Mouse (Mus musculus): ENCODE results near the gene Nkain1. TPM values are rescaled to one million over a fixed set of nuclear protein-coding genes. Genes with fewer than 3 reads are reported as not detected.

The Nkain1 gene
- polyA plus RNA-seq, 1 experiment from 2014 or later: 8.8 TPM

- Histone ChIP-seq H3K27ac (replicated peaks; ENCODE audit: low read depth, low read length) (no peak overlapping the region), H3K27me3 (ENCODE audit: control insufficient read depth, insufficient read depth, low read length) (no peaks in the 10 kb centered on the region), H3K4me2 (ENCODE audit: low read depth, severe bottlenecking) (0 out of 2 replicates have a peak overlapping the region, but pooled peaks have one; percentile 18), H3K9ac (ENCODE audit: low read length) (no peak overlapping the region), H3K4me3 (ENCODE audit: low read depth, low read length) (no peak overlapping the region), H3K36me3 (ENCODE audit: control insufficient read depth, insufficient read depth, low read length) (no peaks in the 10 kb centered on the region; the same call in 1 of the 2 replicates), H3K9me3 (ENCODE audit: control insufficient read depth, low read length) (no peaks in the 10 kb centered on the region; the same call in 1 of the 2 replicates), H3K4me1 (ENCODE audit: control insufficient read depth, insufficient read depth, low read length) (no peaks in the 10 kb centered on the region)
- DNase-seq (ENCODE audit: low spot score) (peak; percentile 81), ATAC-seq (ENCODE audit: insufficient number of reproducible peaks, low FRiP score, low TSS enrichment, low read depth) (peak; percentile 51)
- 19% methylated on average over 28 of the region's 28 CpGs for WGBS
Measured at GRCm38 (mm10) chr4:130531645-130532280, 42.2 kb downstream of the Nkain1 start.

DNA sequence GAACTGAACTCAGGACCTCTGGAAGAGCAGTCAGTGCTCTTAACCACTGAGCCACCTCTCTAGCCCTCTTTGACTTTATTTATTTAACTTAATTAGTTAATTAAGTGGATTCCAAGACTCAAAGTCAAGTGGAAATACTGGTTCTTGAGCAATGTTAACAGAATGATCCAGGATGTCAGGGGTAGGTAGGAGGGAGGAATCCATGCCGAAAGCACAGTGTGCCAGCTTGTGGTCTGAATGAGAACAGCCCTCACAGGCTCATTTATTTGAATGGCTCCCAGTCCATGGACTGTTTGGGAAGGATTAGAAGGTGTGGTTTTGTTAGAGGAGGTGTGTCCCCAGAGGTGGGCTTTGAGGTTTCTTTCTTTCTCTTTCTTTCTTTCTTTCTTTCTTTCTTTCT is 46.2 kb downstream of the Nkain1 start:
- Histone ChIP-seq H3K36me3 (ENCODE audit: control insufficient read depth, insufficient read depth, low read length) (no peaks in the 10 kb centered on the region; the same call in 1 of the 2 replicates), H3K4me1 (ENCODE audit: control insufficient read depth, insufficient read depth, low read length) (no peaks in the 10 kb centered on the region), H3K27me3 (ENCODE audit: control insufficient read depth, insufficient read depth, low read length) (no peaks in the 10 kb centered on the region), H3K4me2 (ENCODE audit: low read depth, severe bottlenecking) (no peak overlapping the region), H3K4me3 (ENCODE audit: low read depth, low read length) (no peak overlapping the region), H3K9me3 (ENCODE audit: control insufficient read depth, low read length) (no peaks in the 10 kb centered on the region; the same call in 1 of the 2 replicates), H3K27ac (replicated peaks; ENCODE audit: low read depth, low read length) (no peak overlapping the region), H3K9ac (ENCODE audit: low read length) (no peak overlapping the region)
- 87% methylated on average over 1 of the region's 1 CpGs for WGBS
- DNase-seq (ENCODE audit: low spot score): no peak
- ATAC-seq (ENCODE audit: insufficient number of reproducible peaks, low FRiP score, low TSS enrichment, low read depth): no peak

- DNase-seq (ENCODE audit: low spot score) (no peak), ATAC-seq (ENCODE audit: insufficient number of reproducible peaks, low FRiP score, low TSS enrichment, low read depth) (no peak)
- H3K9ac ChIP-seq (ENCODE audit: low read length): no peak overlapping the region
- H3K4me1 ChIP-seq (ENCODE audit: control insufficient read depth, insufficient read depth, low read length): no peaks in the 10 kb centered on the region
- H3K36me3 ChIP-seq (ENCODE audit: control insufficient read depth, insufficient read depth, low read length): no peaks in the 10 kb centered on the region
- H3K27me3 ChIP-seq (ENCODE audit: control insufficient read depth, insufficient read depth, low read length): no peaks in the 10 kb centered on the region
- H3K27ac ChIP-seq (replicated peaks; ENCODE audit: low read depth, low read length): no peak overlapping the region
- no peaks in the 10 kb centered on the region; the same call in 1 of the 2 replicates for H3K9me3 ChIP-seq (ENCODE audit: control insufficient read depth, low read length)
- 65% methylated on average over 1 of the region's 1 CpGs for WGBS
- no peak overlapping the region for H3K4me2 ChIP-seq (ENCODE audit: low read depth, severe bottlenecking)
- H3K4me3 ChIP-seq (ENCODE audit: low read depth, low read length): no peak overlapping the region
Measured at GRCm38 (mm10) chr4:130525041-130525440, 48.9 kb downstream of the Nkain1 start.

DNA sequence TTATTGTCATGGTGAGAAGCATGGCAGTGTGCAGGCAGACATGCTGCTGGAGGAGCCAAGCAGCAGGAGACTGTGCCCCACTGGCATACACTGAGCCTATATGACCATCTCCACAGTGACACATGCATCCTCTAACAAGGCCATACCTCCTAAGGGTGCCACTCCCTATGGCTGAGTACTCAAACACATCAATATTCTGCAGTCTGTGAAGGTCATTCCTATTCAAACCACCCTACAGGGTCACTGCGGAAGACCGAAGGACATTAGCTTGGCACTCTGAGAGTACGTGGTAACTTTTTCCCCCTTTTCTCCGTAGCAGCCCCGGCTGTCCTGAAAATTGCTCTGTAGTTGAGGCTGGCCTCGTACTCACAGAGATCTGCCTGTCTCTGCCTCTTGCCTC is 52.5 kb downstream of the Nkain1 start:
- 91% methylated on average over 6 of the region's 6 CpGs for WGBS
- ATAC-seq (ENCODE audit: insufficient number of reproducible peaks, low FRiP score, low TSS enrichment, low read depth): no peak
- H3K27ac ChIP-seq (replicated peaks; ENCODE audit: low read depth, low read length): no peak overlapping the region
- no peaks in the 10 kb centered on the region for H3K27me3 ChIP-seq (ENCODE audit: control insufficient read depth, insufficient read depth, low read length)
- H3K36me3 ChIP-seq (ENCODE audit: control insufficient read depth, insufficient read depth, low read length): no peaks in the 10 kb centered on the region
- H3K4me2 ChIP-seq (ENCODE audit: low read depth, severe bottlenecking): no peak overlapping the region
- no peak for DNase-seq (ENCODE audit: low spot score)
- no peaks in the 10 kb centered on the region for H3K9me3 ChIP-seq (ENCODE audit: control insufficient read depth, low read length)
- H3K9ac ChIP-seq (ENCODE audit: low read length): no peak overlapping the region
- no peak overlapping the region for H3K4me3 ChIP-seq (ENCODE audit: low read depth, low read length)
- H3K4me1 ChIP-seq (ENCODE audit: control insufficient read depth, insufficient read depth, low read length): no peaks in the 10 kb centered on the region

DNA sequence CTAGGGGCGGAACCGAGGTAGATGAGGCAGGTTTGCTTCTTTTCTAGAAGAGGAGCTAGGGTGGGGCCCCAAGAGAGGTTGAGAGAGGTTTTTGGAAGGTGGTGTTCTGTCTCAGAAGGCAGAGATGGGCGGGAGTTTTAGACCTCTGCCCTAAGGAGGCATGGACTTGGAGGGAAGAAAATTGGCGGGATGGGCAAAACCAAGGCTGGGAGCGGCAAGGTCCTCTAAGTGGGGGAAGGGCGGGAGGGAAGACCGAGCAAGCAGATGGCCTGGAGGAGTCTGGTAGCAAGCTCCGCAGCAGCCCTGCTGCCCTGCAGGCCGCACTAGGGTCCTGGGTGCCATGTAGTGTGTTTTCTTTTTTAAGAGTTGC is 53.5 kb downstream of the Nkain1 start:
- DNase-seq (ENCODE audit: low spot score) (no peak), ATAC-seq (ENCODE audit: insufficient number of reproducible peaks, low FRiP score, low TSS enrichment, low read depth) (peak; percentile 62; the same call in 1 of the 2 replicates)
- WGBS: 0% methylated on average over 9 of the region's 9 CpGs
- Histone ChIP-seq H3K9me3 (ENCODE audit: control insufficient read depth, low read length) (no peaks in the 10 kb centered on the region), H3K4me1 (ENCODE audit: control insufficient read depth, insufficient read depth, low read length) (no peaks in the 10 kb centered on the region), H3K4me2 (ENCODE audit: low read depth, severe bottlenecking) (peak overlapping the region; percentile 78), H3K4me3 (ENCODE audit: low read depth, low read length) (peak overlapping the region; percentile 52), H3K36me3 (ENCODE audit: control insufficient read depth, insufficient read depth, low read length) (no peaks in the 10 kb centered on the region), H3K27ac (replicated peaks; ENCODE audit: low read depth, low read length) (no peak overlapping the region), H3K9ac (ENCODE audit: low read length) (no peak overlapping the region), H3K27me3 (ENCODE audit: control insufficient read depth, insufficient read depth, low read length) (no peaks in the 10 kb centered on the region)

- ATAC-seq (ENCODE audit: insufficient number of reproducible peaks, low FRiP score, low TSS enrichment, low read depth): peak; percentile 99
- Histone ChIP-seq H3K27me3 (ENCODE audit: control insufficient read depth, insufficient read depth, low read length) (no peaks in the 10 kb centered on the region), H3K27ac (replicated peaks; ENCODE audit: low read depth, low read length) (peak overlapping the region; percentile 68; the same call in 1 of the 2 replicates), H3K4me1 (ENCODE audit: control insufficient read depth, insufficient read depth, low read length) (no peaks in the 10 kb centered on the region), H3K36me3 (ENCODE audit: control insufficient read depth, insufficient read depth, low read length) (no peaks in the 10 kb centered on the region), H3K4me3 (ENCODE audit: low read depth, low read length) (peak overlapping the region; percentile 52), H3K9ac (ENCODE audit: low read length) (peak overlapping the region; percentile 77), H3K4me2 (ENCODE audit: low read depth, severe bottlenecking) (peak overlapping the region; percentile 78), H3K9me3 (ENCODE audit: control insufficient read depth, low read length) (no peaks in the 10 kb centered on the region)
- WGBS: 1% methylated on average over 40 of the region's 40 CpGs
- DNase-seq (ENCODE audit: low spot score): peak; percentile 100
Measured at GRCm38 (mm10) chr4:130519567-130520481, 54.1 kb downstream of the Nkain1 start.

DNA sequence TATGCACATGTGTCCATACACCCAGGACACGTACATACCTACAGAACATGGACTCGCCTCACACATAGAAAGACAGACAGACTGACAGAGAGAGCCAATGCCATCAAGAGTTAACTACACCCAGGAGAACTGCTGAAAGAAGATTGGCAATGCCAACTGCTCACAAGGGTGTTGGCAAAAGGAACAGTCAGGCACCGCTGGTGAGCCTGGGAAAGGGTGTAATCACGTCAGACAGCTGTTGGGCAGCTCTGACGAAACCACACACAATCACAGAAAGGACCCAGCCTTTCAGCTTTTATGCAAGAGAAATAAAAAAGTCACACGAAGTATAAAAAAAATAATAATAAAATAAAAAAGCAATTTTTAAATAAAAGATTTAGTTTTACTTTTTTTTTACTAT is 57.5 kb downstream of the Nkain1 start:
- Histone ChIP-seq H3K36me3 (ENCODE audit: control insufficient read depth, insufficient read depth, low read length) (no peaks in the 10 kb centered on the region), H3K4me1 (ENCODE audit: control insufficient read depth, insufficient read depth, low read length) (no peaks in the 10 kb centered on the region), H3K4me3 (ENCODE audit: low read depth, low read length) (no peak overlapping the region), H3K9me3 (ENCODE audit: control insufficient read depth, low read length) (no peaks in the 10 kb centered on the region), H3K27ac (replicated peaks; ENCODE audit: low read depth, low read length) (no peak overlapping the region), H3K9ac (ENCODE audit: low read length) (no peak overlapping the region), H3K4me2 (ENCODE audit: low read depth, severe bottlenecking) (no peak overlapping the region), H3K27me3 (ENCODE audit: control insufficient read depth, insufficient read depth, low read length) (no peaks in the 10 kb centered on the region)
- 86% methylated on average over 6 of the region's 6 CpGs for WGBS
- DNase-seq (ENCODE audit: low spot score): no peak
- ATAC-seq (ENCODE audit: insufficient number of reproducible peaks, low FRiP score, low TSS enrichment, low read depth): no peak

Data from limb, embryonic 11.5 days (tissue).